Mouse (Mus musculus) right cerebral cortex, postnatal 14 days (tissue): ENCODE data around the gene Ifit3b.
A peak's percentile ranks its signal among the peaks of the same experiment; 100 is the strongest.
"Not testable (repeated sequence)": the region's sequence is repeated elsewhere in the genome, so short reads cannot be mapped to it uniquely, and the experiment has no call there.

Experiments used
- DNase-seq: peaks from one replicate; pipeline ENCODE4 v3.0.0; 2022

Ifit3b gene

GRCm38 (mm10) chr19:34610118-34610517, 2.3 kb downstream of the Ifit3b start:
- DNase-seq, result not testable (repeated sequence)

- not testable (repeated sequence) for DNase-seq
Measured at GRCm38 (mm10) chr19:34612243-34613001, 4.7 kb downstream of the Ifit3b start.

GRCm38 (mm10) chr19:34620871-34621270, 13.1 kb downstream of the Ifit3b start:
- DNase-seq, result no peak

- no peak for DNase-seq
Measured at GRCm38 (mm10) chr19:34623781-34624180, 16.0 kb downstream of the Ifit3b start.

GRCm38 (mm10) chr19:34624663-34625062, 16.9 kb downstream of the Ifit3b start:
- DNase-seq, result no peak

GRCm38 (mm10) chr19:34627496-34627895, 19.7 kb downstream of the Ifit3b start:
- DNase-seq, result no peak

GRCm38 (mm10) chr19:34631487-34631886, 23.7 kb downstream of the Ifit3b start:
- no peak for DNase-seq

- no peak for DNase-seq
Measured at GRCm38 (mm10) chr19:34633484-34633883, 25.7 kb downstream of the Ifit3b start.

GRCm38 (mm10) chr19:34636933-34637557, 29.3 kb downstream of the Ifit3b start:
- DNase-seq, result peak; percentile 43

- DNase-seq, result no peak
Measured at GRCm38 (mm10) chr19:34640623-34641022, 32.9 kb downstream of the Ifit3b start, which contains the start of the genes Ifit1bl2 and Ifit1. TSS of gene Ifit1bl2 (minus strand) at chr19:34640743. TSS of gene Ifit1 (plus strand) at chr19:34640871.

GRCm38 (mm10) chr19:34642616-34643015, 34.8 kb downstream of the Ifit3b start:
- no peak for DNase-seq

GRCm38 (mm10) chr19:34647630-34648029, 39.9 kb downstream of the Ifit3b start:
- DNase-seq, result not testable (repeated sequence)

GRCm38 (mm10) chr19:34650276-34650675, 42.5 kb downstream of the Ifit3b start:
- DNase-seq, result no peak

GRCm38 (mm10) chr19:34650997-34651396, 43.2 kb downstream of the Ifit3b start:
- DNase-seq, result no peak

GRCm38 (mm10) chr19:34655227-34655805, 47.5 kb downstream of the Ifit3b start:
- DNase-seq, result no peak

GRCm38 (mm10) chr19:34656511-34657298, 48.9 kb downstream of the Ifit3b start:
- DNase-seq, result no peak

GRCm38 (mm10) chr19:34662067-34662507, 54.3 kb downstream of the Ifit3b start:
- peak; percentile 39 for DNase-seq

- no peak for DNase-seq
Measured at GRCm38 (mm10) chr19:34662740-34663139, 55.0 kb downstream of the Ifit3b start.
